Mouse (Mus musculus) lung, embryonic 15.5 days (tissue): Measurements from ENCODE around the gene Smyd2. TPM values are rescaled to one million over a fixed set of nuclear protein-coding genes. Genes with fewer than 3 reads are reported as not detected.

ENCODE experiments used
- ATAC-seq: fragments of 200-750 bp; cut with Nextera tagmentation; 2 replicates; pipeline ENCODE4 v1.8.0; 2017; ENCODE audit warnings: moderate number of reproducible peaks, borderline replicate concordance; ENCODE audit not compliant: low FRiP score, low TSS enrichment; ENCODE audit errors: extremely low read depth
- H3K27ac ChIP-seq: fragments of 300-500 bp; sonication (generic); 2 replicates; pipeline ENCODE4 v1.5.1; 2015; ENCODE audit warnings: moderate library complexity, mild to moderate bottlenecking, inconsistent platforms
- H3K27me3 ChIP-seq: fragments of 300-500 bp; sonication (generic); 2 replicates; pipeline ENCODE4 v1.6.1; 2015; ENCODE audit warnings: inconsistent platforms
- H3K36me3 ChIP-seq: fragments of 300-500 bp; sonication (generic); 2 replicates; pipeline ENCODE4 v1.6.1; 2015; ENCODE audit warnings: inconsistent platforms
- H3K4me1 ChIP-seq: fragments of 300-500 bp; sonication (generic); 2 replicates; pipeline ENCODE4 v1.6.1; 2015; ENCODE audit warnings: inconsistent platforms
- H3K4me2 ChIP-seq: fragments of 300-500 bp; sonication (generic); 2 replicates; pipeline ENCODE4 v1.6.1; 2015; ENCODE audit warnings: inconsistent platforms, mild to moderate bottlenecking, moderate library complexity
- H3K4me3 ChIP-seq: fragments of 300-500 bp; sonication (generic); 2 replicates; pipeline ENCODE4 v1.5.1; 2015; ENCODE audit warnings: mild to moderate bottlenecking, inconsistent platforms
- H3K9ac ChIP-seq: fragments of 300-500 bp; sonication (generic); 2 replicates; pipeline ENCODE4 v1.6.1; 2015; ENCODE audit warnings: inconsistent platforms
- H3K9me3 ChIP-seq: fragments of 300-500 bp; sonication (generic); 2 replicates; pipeline ENCODE4 v1.6.1; 2016; ENCODE audit warnings: inconsistent platforms
- WGBS: fragments of 180-500 bp; shearing (Covaris S2); methylation state at CpG from one replicate; pipeline ENCODE4 v1.1.7; 2015; 5-methylcytosine and 5-hydroxymethylcytosine counted together
- polyA plus RNA-seq: library from polyadenylated mRNA; unstranded; fragments of >200 nt; fragmentation: Nextera tagmentation; extraction: Ambion mirVana; gene quantifications from 2 replicates; pipeline ENCODE4 v1.2.1, GENCODE M21; 2015

Smyd2 gene
- 98.5 and 99.1 TPM in 2 replicates for polyA plus RNA-seq

GRCm38 (mm10) chr1:189921818-189922592 is at the start of gene Smyd2:
TSS of gene Smyd2 (minus strand) at chr1:189922363.
- Histone ChIP-seq H3K27me3 (no peaks in the 10 kb centered on the region), H3K9ac (peak within 1 kb of the TSS; percentile 79), H3K4me3 (peak within 1 kb of the TSS; percentile 86), H3K4me1 (peaks cover 23% of the 10 kb centered on the region), H3K27ac (peak within 1 kb of the TSS; percentile 71), H3K9me3 (no peaks in the 10 kb centered on the region), H3K36me3 (no peaks in the 10 kb centered on the region), H3K4me2 (peak within 1 kb of the TSS; percentile 94)
- peak; percentile 92 for ATAC-seq
- under 1% methylated on average over 70 of the region's 90 CpGs for WGBS

- ATAC-seq = no peak
- 74% methylated on average over 8 of the region's 8 CpGs for WGBS
- no peak overlapping the region for H3K9ac ChIP-seq
- no peak overlapping the region for H3K27ac ChIP-seq
- H3K4me3 ChIP-seq = no peak overlapping the region
- H3K27me3 ChIP-seq = no peaks in the 10 kb centered on the region
- no peak overlapping the region for H3K4me2 ChIP-seq
- 0 out of 2 replicates have a peak, but pooled peaks cover 3% of the 10 kb centered on the region for H3K4me1 ChIP-seq
- no peaks in the 10 kb centered on the region for H3K36me3 ChIP-seq
- H3K9me3 ChIP-seq = no peaks in the 10 kb centered on the region
These were observed 48.2 kb upstream of the Smyd2 start for GRCm38 (mm10) chr1:189970381-189970780.

GRCm38 (mm10) chr1:189968027-189968426 is 45.9 kb upstream of the Smyd2 start:
- H3K9me3 ChIP-seq = no peaks in the 10 kb centered on the region
- H3K4me2 ChIP-seq = no peak overlapping the region
- no peak for ATAC-seq
- no peaks in the 10 kb centered on the region for H3K36me3 ChIP-seq
- H3K27me3 ChIP-seq = no peaks in the 10 kb centered on the region
- H3K4me1 ChIP-seq = 0 out of 2 replicates have a peak, but pooled peaks cover 3% of the 10 kb centered on the region
- H3K4me3 ChIP-seq = no peak overlapping the region
- no peak overlapping the region for H3K9ac ChIP-seq
- no peak overlapping the region for H3K27ac ChIP-seq
- WGBS = 66% methylated on average over 4 of the region's 4 CpGs

GRCm38 (mm10) chr1:189960481-189960880 is 38.3 kb upstream of the Smyd2 start:
- ATAC-seq = no peak
- WGBS = 51% methylated on average over 5 of the region's 5 CpGs
- no peak overlapping the region for H3K9ac ChIP-seq
- no peak overlapping the region for H3K27ac ChIP-seq
- H3K9me3 ChIP-seq = no peaks in the 10 kb centered on the region
- no peak overlapping the region for H3K4me2 ChIP-seq
- H3K36me3 ChIP-seq = no peaks in the 10 kb centered on the region
- no peaks in the 10 kb centered on the region for H3K27me3 ChIP-seq
- H3K4me3 ChIP-seq = no peak overlapping the region
- H3K4me1 ChIP-seq = no peaks in the 10 kb centered on the region

- WGBS = 46% methylated on average over 8 of the region's 8 CpGs
- Histone ChIP-seq H3K9me3 (no peaks in the 10 kb centered on the region), H3K36me3 (no peaks in the 10 kb centered on the region), H3K4me2 (no peak overlapping the region), H3K9ac (no peak overlapping the region), H3K27me3 (no peaks in the 10 kb centered on the region), H3K4me3 (no peak overlapping the region), H3K27ac (no peak overlapping the region), H3K4me1 (no peaks in the 10 kb centered on the region)
- ATAC-seq = no peak
These were observed 37.6 kb upstream of the Smyd2 start for GRCm38 (mm10) chr1:189959802-189960201.

GRCm38 (mm10) chr1:189951861-189952260 is 29.7 kb upstream of the Smyd2 start:
- Histone ChIP-seq H3K9ac (no peak overlapping the region), H3K36me3 (no peaks in the 10 kb centered on the region), H3K4me1 (no peaks in the 10 kb centered on the region), H3K9me3 (no peaks in the 10 kb centered on the region), H3K27ac (no peak overlapping the region), H3K4me2 (no peak overlapping the region), H3K4me3 (no peak overlapping the region), H3K27me3 (no peaks in the 10 kb centered on the region)
- ATAC-seq = no peak
- WGBS = 71% methylated on average over 6 of the region's 6 CpGs

GRCm38 (mm10) chr1:189947411-189947810 is 25.2 kb upstream of the Smyd2 start:
- H3K9me3 ChIP-seq = no peaks in the 10 kb centered on the region
- no peak overlapping the region for H3K9ac ChIP-seq
- no peak overlapping the region for H3K4me3 ChIP-seq
- H3K36me3 ChIP-seq = no peaks in the 10 kb centered on the region
- H3K27ac ChIP-seq = no peak overlapping the region
- ATAC-seq = no peak
- H3K4me2 ChIP-seq = no peak overlapping the region
- WGBS = 70% methylated on average over 8 of the region's 8 CpGs
- no peaks in the 10 kb centered on the region for H3K4me1 ChIP-seq
- no peaks in the 10 kb centered on the region for H3K27me3 ChIP-seq

- ATAC-seq = no peak
- Histone ChIP-seq H3K36me3 (no peaks in the 10 kb centered on the region), H3K9ac (no peak overlapping the region), H3K4me2 (no peak overlapping the region), H3K9me3 (no peaks in the 10 kb centered on the region), H3K27ac (no peak overlapping the region), H3K27me3 (no peaks in the 10 kb centered on the region), H3K4me1 (no peaks in the 10 kb centered on the region), H3K4me3 (no peak overlapping the region)
- WGBS = 69% methylated on average over 8 of the region's 8 CpGs
These were observed 24.0 kb upstream of the Smyd2 start for GRCm38 (mm10) chr1:189946126-189946525.

- Histone ChIP-seq H3K9me3 (no peaks in the 10 kb centered on the region), H3K9ac (no peak overlapping the region), H3K27me3 (no peaks in the 10 kb centered on the region), H3K4me1 (no peaks in the 10 kb centered on the region), H3K4me2 (no peak overlapping the region), H3K4me3 (no peak overlapping the region), H3K36me3 (no peaks in the 10 kb centered on the region), H3K27ac (no peak overlapping the region)
- WGBS = 88% methylated on average over 5 of the region's 5 CpGs
- no peak for ATAC-seq
These were observed 19.6 kb upstream of the Smyd2 start for GRCm38 (mm10) chr1:189941786-189942185.

- 57% methylated on average over 10 of the region's 10 CpGs for WGBS
These were observed 14.4 kb upstream of the Smyd2 start for GRCm38 (mm10) chr1:189936436-189937105.

GRCm38 (mm10) chr1:189933480-189934202 is 11.5 kb upstream of the Smyd2 start:
- Histone ChIP-seq H3K27ac (no peak overlapping the region), H3K4me2 (no peak overlapping the region), H3K9ac (no peak overlapping the region), H3K36me3 (no peaks in the 10 kb centered on the region), H3K4me1 (no peaks in the 10 kb centered on the region), H3K27me3 (no peaks in the 10 kb centered on the region), H3K9me3 (no peaks in the 10 kb centered on the region), H3K4me3 (no peak overlapping the region)
- no peak for ATAC-seq
- 54% methylated on average over 9 of the region's 9 CpGs for WGBS

More at GRCm38 (mm10) chr1:189936436-189937105, 14.4 kb upstream of the Smyd2 start:
- Histone ChIP-seq H3K36me3 (no peaks in the 10 kb centered on the region), H3K9me3 (no peaks in the 10 kb centered on the region), H3K27ac (no peak overlapping the region), H3K4me1 (no peaks in the 10 kb centered on the region), H3K27me3 (no peaks in the 10 kb centered on the region), H3K4me3 (no peak overlapping the region), H3K4me2 (no peak overlapping the region), H3K9ac (no peak overlapping the region)
- ATAC-seq = no peak

GRCm38 (mm10) chr1:189932976-189933375 is 10.8 kb upstream of the Smyd2 start:
- 84% methylated on average over 7 of the region's 7 CpGs for WGBS
- Histone ChIP-seq H3K27ac (no peak overlapping the region), H3K36me3 (no peaks in the 10 kb centered on the region), H3K4me1 (no peaks in the 10 kb centered on the region), H3K27me3 (no peaks in the 10 kb centered on the region), H3K4me3 (no peak overlapping the region), H3K4me2 (no peak overlapping the region), H3K9me3 (no peaks in the 10 kb centered on the region), H3K9ac (no peak overlapping the region)
- ATAC-seq = no peak
